Mouse (Mus musculus) liver, adult 2 months (tissue): ENCODE data around the gene Ciita. TPM values are rescaled to one million over a fixed set of nuclear protein-coding genes. Genes with fewer than 3 reads are reported as not detected.
A peak's percentile ranks its signal among the peaks of the same experiment; 100 is the strongest.

Experiments used
- DNase-seq: peaks from one replicate; pipeline ENCODE4 v3.0.0-alpha.2; 2011; ENCODE audit warnings: low read depth, low spot score; ENCODE audit errors: extremely low read depth
- H3K27ac ChIP-seq: fragments of 200-500 bp; replicated peaks from 2 replicates; pipeline ENCODE4 v1.5.1; 2012; ENCODE audit warnings: low read depth, mild to moderate bottlenecking, control low read depth, inconsistent platforms, low read length; ENCODE audit not compliant: insufficient read depth
- H3K27me3 ChIP-seq: fragments of 200-500 bp; 2 replicates; pipeline ENCODE4 v1.6.1; 2012; ENCODE audit warnings: mild to moderate bottlenecking, moderate library complexity, low read length, inconsistent platforms; ENCODE audit not compliant: control insufficient read depth, insufficient read depth
- H3K36me3 ChIP-seq: fragments of 200-500 bp; 2 replicates; pipeline ENCODE4 v1.6.1; 2012; ENCODE audit warnings: low read length, inconsistent platforms; ENCODE audit not compliant: control insufficient read depth, insufficient read depth
- H3K4me1 ChIP-seq: fragments of 200-500 bp; 2 replicates; pipeline ENCODE4 v1.6.1; 2011; ENCODE audit warnings: low read length; ENCODE audit not compliant: control insufficient read depth, insufficient read depth
- H3K4me3 ChIP-seq: fragments of 200-500 bp; 2 replicates; pipeline ENCODE4 v1.5.1; 2011; ENCODE audit warnings: low read depth, mild to moderate bottlenecking, control low read depth, low read length, moderate library complexity; ENCODE audit not compliant: insufficient read depth
- H3K79me2 ChIP-seq: fragments of 200-500 bp; 2 replicates; pipeline ENCODE4 v1.6.1; 2012; ENCODE audit warnings: inconsistent platforms, mild to moderate bottlenecking, low read length, moderate library complexity; ENCODE audit not compliant: control insufficient read depth, insufficient read depth
- H3K9ac ChIP-seq: fragments of 200-500 bp; 2 replicates; pipeline ENCODE4 v1.6.1; 2012; ENCODE audit warnings: low read depth, mild to moderate bottlenecking, control low read depth, inconsistent platforms, low read length
- CTCF ChIP-seq: fragments of 200-500 bp; IDR thresholded peaks from 2 replicates; pipeline ENCODE4 v1.5.1; 2011; ENCODE audit warnings: low read depth, low read length, control low read depth
- POLR2A ChIP-seq: fragments of 200-500 bp; IDR thresholded peaks from 2 replicates; pipeline ENCODE4 v1.6.1; 2011; ENCODE audit warnings: low read length, control low read depth; ENCODE audit not compliant: insufficient read depth; ENCODE audit errors: extremely low read depth
- WGBS: fragments of 180-500 bp; shearing (Covaris S2); methylation state at CpG from one replicate; pipeline ENCODE4 v1.1.7; 2018; 5-methylcytosine and 5-hydroxymethylcytosine counted together
- polyA plus RNA-seq: library from polyadenylated mRNA; depleted of rRNA; stranded (reverse); fragments of >200 nt; gene quantifications from 2 replicates; pipeline ENCODE4 v1.2.3, GENCODE M21; 2012
- total RNA-seq: library from RNA; depleted of rRNA; stranded (reverse); fragments of >200 nt; gene quantifications from 2 replicates; pipeline ENCODE4 v1.2.3, GENCODE M21; 2014

Ciita gene
- total and polyA plus RNA-seq, 2 experiments = 1.0 to 1.1 TPM

DNA sequence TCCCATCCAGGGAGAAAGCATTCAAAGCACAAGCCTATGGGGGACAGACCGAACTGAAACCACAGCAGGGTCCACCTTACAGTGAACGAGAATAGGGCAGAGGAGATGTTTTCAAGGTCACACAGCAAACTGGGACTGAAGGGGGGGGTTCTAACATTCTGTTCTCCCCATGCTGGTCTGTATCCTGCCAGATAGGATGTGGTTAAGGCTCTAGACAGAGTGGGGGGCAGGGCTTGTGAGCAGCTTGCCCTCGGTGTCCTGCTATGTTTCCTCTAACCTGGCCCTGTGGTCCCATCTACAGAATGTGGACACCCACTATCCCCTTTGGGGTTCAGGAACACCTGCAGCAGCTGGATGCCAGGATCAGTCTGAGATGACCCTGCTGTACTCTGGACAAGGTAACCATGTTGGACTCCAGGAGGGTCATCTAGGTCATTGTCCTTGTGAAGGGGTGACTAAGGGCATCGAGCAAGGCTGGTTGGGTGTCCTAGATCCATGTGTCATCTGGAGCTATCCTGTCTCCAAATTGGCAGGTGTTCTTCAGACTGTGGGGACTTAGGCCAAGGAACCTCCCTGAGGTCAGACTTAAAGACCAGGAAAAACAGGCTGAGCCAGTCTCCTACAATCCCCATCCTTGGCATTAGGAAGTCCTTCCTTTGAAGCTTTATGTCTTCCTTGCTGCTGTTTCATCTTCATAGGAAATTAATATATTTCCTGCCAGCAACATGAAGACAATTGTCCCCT, 45.2 kb downstream of the Ciita start:
- no peaks in the 10 kb centered on the region for H3K79me2 ChIP-seq
- peaks cover 15% of the 10 kb centered on the region for H3K4me1 ChIP-seq
- H3K9ac ChIP-seq = peak overlapping the region; percentile 25; the same call in 1 of the 2 replicates
- H3K27me3 ChIP-seq = no peaks in the 10 kb centered on the region
- peak; percentile 99 for DNase-seq
- WGBS = 30% methylated on average over 4 of the region's 4 CpGs
- peak overlapping the region; percentile 86 for H3K27ac ChIP-seq
- no peak overlapping the region for H3K4me3 ChIP-seq
- H3K36me3 ChIP-seq = no peaks in the 10 kb centered on the region
- TF ChIP-seq POLR2A (no peak), CTCF (no peak)

DNA sequence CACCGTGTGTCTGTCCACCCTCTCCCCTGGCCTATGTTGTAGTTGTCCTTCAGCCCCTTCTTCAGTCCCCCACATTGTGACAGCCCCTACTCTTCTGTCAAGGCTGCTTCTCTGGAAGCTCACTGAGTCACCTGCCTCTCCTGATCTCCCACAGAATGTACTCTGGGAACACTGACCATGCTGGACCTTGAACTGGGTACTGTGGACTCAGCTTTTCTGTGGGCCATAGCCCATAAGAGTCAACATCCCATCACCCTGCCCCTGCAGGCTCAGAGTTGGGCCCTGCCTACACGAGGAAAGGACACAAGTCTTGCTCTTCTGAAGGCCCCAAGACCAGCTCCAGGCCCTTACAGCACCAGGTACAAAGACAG, 45.7 kb downstream of the Ciita start:
- H3K4me1 ChIP-seq = peaks cover 15% of the 10 kb centered on the region
- WGBS = 24% methylated on average over 2 of the region's 2 CpGs
- H3K27me3 ChIP-seq = no peaks in the 10 kb centered on the region
- H3K27ac ChIP-seq = peak overlapping the region; percentile 86
- peaks cover 3% of the 10 kb centered on the region; the same call in 1 of the 2 replicates for H3K36me3 ChIP-seq
- H3K4me3 ChIP-seq = no peak overlapping the region
- TF ChIP-seq CTCF (no peak), POLR2A (no peak)
- peak overlapping the region; percentile 25; the same call in 1 of the 2 replicates for H3K9ac ChIP-seq
- no peaks in the 10 kb centered on the region; the same call in 1 of the 2 replicates for H3K79me2 ChIP-seq
- peak; percentile 96 for DNase-seq

GRCm38 (mm10) chr16:10527046-10527644, 47.3 kb downstream of the Ciita start:
- H3K36me3 ChIP-seq = peaks cover 3% of the 10 kb centered on the region; the same call in 1 of the 2 replicates
- no peaks in the 10 kb centered on the region; the same call in 1 of the 2 replicates for H3K79me2 ChIP-seq
- 79% methylated on average over 6 of the region's 6 CpGs for WGBS
- peaks cover 15% of the 10 kb centered on the region for H3K4me1 ChIP-seq
- no peaks in the 10 kb centered on the region for H3K27me3 ChIP-seq
- no peak for DNase-seq
- no peak overlapping the region for H3K4me3 ChIP-seq
- TF ChIP-seq CTCF (peak; percentile 28), POLR2A (no peak)
- H3K9ac ChIP-seq = no peak overlapping the region
- no peak overlapping the region for H3K27ac ChIP-seq

- H3K4me1 ChIP-seq = peaks cover 24% of the 10 kb centered on the region
- WGBS = 88% methylated on average over 3 of the region's 3 CpGs
- DNase-seq = no peak
- H3K36me3 ChIP-seq = peaks cover 3% of the 10 kb centered on the region; the same call in 1 of the 2 replicates
- H3K9ac ChIP-seq = no peak overlapping the region
- no peaks in the 10 kb centered on the region for H3K27me3 ChIP-seq
- no peak overlapping the region for H3K27ac ChIP-seq
- H3K79me2 ChIP-seq = peaks cover 7% of the 10 kb centered on the region; the same call in 1 of the 2 replicates
- H3K4me3 ChIP-seq = no peak overlapping the region
- TF ChIP-seq POLR2A = no peak
- no peak for TF ChIP-seq CTCF
Observed at GRCm38 (mm10) chr16:10528382-10528781, 48.5 kb downstream of the Ciita start.

DNA sequence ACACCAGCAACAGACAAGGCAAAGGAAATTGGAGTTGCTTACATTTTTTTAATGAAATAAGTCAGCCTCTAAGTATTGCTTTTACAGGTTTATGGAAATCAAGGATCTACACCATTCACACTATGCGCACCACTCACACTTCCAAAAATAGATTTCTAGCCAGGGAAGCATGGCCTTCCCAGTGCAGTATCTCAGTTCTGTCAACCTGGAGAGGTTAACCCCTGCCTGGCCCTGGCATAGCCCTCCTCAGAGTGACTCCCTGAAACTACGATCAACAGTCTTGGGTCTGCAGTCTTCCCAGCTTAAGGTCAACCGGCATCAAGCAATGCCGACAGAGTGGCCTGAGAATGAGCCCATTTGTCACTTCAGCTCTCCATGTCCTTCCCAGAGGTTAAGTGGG, 50.3 kb downstream of the Ciita start:
- DNase-seq = no peak
- WGBS = 97% methylated on average over 4 of the region's 4 CpGs
- H3K4me3 ChIP-seq = no peak overlapping the region
- H3K36me3 ChIP-seq = peaks cover 3% of the 10 kb centered on the region; the same call in 1 of the 2 replicates
- H3K27ac ChIP-seq = no peak overlapping the region
- TF ChIP-seq CTCF = no peak
- TF ChIP-seq POLR2A = no peak
- no peaks in the 10 kb centered on the region for H3K27me3 ChIP-seq
- peaks cover 12% of the 10 kb centered on the region; the same call in 1 of the 2 replicates for H3K79me2 ChIP-seq
- peaks cover 26% of the 10 kb centered on the region for H3K4me1 ChIP-seq
- no peak overlapping the region for H3K9ac ChIP-seq
